Mouse (Mus musculus): ENCODE data around the gene Ecsit. TPM values are rescaled to one million over a fixed set of nuclear protein-coding genes. Genes with fewer than 3 reads are reported as not detected.

The Ecsit gene
- total RNA-seq (2021): 10 to 100 TPM; 79.5 to 83.6 TPM
- long read RNA-seq, experiment 1, transcript Ecsit-204 (9 exons, 1,676 nt): minor isoform, 26 of 251 reads
- long read RNA-seq, experiment 1, transcript Ecsit-201 (9 exons, 1,673 nt): major isoform, 33 of 251 reads
- long read RNA-seq, experiment 1, partial matches to known transcripts: 167 of 251 reads
- long read RNA-seq, experiment 1, other reads (novel, unspliced or antisense): 21 of 251 reads
- long read RNA-seq, experiment 2, transcript Ecsit-204 (9 exons, 1,676 nt): minor isoform, 37 of 222 reads
- long read RNA-seq, experiment 2, transcript Ecsit-201 (9 exons, 1,673 nt): major isoform, 44 of 222 reads
- long read RNA-seq, experiment 2, partial matches to known transcripts: 105 of 222 reads
- long read RNA-seq, experiment 2, other reads (novel, unspliced or antisense): 33 of 222 reads

- peak; percentile 95 for DNase-seq
Measured at GRCm38 (mm10) chr9:22085022-22085834, at the start of gene Ecsit. Gene Ecsit (minus strand): TSS chr9:22085438.

DNA sequence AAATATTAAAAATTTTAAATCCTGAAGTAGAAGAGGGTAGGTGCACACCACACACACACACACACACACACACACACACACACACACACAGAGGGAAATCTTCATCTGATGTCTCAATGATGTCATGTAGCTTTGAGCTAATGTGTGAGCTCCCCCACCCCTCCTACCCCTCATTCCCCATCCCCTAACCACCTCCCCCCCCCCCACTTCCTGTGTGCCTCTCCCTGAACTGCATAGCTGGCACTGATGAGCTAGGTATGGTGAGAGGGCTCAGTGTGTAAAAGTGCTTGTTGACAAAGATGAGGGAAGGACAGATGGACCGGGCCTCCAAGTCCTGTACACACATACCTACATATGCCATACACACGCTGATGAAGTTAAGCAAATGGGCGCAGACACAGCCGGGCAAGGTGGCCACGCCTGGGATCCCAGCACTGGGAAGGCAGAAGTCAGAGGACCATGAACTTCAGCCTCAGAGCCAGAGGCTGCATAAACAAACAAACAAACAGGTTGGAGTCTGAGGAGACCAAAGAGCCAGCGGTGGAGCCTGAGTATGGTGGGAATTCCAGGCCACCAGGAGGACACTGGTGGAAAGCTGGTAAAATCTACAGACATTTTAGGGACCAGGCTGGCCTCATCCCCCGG, 49.1 kb upstream of the Ecsit start:
- no peak for DNase-seq

GRCm38 (mm10) chr9:22132220-22132619, 47.0 kb upstream of the Ecsit start:
- DNase-seq: no peak

DNA sequence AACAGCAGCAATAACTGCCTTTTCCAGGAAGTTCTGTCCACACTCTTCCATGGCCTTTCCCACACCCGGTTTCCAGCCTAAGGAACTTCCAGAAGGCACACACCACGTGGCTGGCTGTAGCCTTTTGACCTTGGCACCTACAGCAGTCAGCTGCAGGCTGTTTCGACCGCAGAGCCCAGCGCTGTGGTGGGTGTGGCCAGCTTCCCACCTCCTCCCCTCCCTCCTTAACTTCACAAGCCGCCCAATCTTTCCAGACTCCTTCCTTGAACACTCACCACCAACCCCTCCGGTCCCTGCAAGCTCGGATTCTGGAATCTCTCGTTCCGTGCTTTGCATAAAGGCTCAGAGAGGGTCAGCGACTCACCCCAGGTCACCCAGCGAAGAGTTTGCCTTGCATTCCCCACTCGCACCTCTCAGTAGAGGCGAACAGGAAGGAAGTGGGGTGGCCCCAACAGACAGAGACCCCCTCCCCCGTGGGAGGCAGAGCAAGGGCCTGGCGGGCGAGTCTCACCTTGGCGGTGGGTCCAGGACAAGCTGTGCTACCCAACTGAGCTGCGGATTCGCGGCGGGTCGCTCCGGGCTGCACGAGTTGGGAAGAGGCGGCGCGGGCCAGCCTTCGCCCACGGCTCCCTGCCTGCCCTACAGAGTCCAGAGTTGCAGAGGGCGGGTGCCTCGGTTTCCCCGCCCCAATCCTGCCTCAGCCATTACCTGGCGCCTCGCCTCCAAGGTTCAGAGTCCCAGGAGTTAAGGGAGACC, 46.2 kb upstream of the Ecsit start:
- DNase-seq: peak; percentile 41

DNA sequence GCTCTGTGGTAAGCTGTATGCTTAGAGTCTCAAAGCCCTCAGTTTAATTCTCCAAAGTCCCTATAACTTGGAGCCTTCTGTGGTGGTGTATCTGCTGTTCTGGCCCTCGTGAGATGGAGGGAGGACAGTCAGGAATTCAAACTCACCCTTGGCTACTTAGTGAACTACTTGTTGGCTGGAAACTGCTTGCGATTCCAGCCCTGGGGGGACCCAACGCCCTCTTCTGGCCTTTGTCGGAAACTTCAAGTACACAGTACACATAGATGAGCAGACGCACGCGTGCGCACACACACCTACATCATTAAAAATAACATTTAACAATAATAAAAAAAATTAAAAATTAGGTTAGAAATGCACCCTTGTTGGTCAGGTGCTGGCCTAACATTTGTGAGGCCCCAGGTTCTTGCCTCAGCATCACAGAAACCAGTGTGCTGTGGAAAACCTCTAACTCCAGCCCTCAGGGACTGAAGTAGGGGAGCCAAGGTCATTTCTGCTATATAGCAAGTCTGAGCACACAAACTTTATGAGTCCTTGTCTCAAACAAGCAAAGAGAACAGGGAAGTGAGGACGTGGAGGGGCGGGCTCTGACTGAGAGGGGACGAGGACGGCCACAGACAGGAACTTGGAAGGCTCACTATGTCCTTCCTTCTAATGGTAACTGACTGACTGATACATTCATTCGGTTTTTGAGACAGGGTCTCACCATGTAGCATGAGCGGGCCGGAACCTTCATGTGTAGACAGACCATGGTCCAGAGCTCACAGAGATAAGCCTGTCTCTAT, 40.2 kb upstream of the Ecsit start:
- DNase-seq: no peak

- DNase-seq: no peak
Measured at GRCm38 (mm10) chr9:22124169-22124568, 38.9 kb upstream of the Ecsit start.

DNA sequence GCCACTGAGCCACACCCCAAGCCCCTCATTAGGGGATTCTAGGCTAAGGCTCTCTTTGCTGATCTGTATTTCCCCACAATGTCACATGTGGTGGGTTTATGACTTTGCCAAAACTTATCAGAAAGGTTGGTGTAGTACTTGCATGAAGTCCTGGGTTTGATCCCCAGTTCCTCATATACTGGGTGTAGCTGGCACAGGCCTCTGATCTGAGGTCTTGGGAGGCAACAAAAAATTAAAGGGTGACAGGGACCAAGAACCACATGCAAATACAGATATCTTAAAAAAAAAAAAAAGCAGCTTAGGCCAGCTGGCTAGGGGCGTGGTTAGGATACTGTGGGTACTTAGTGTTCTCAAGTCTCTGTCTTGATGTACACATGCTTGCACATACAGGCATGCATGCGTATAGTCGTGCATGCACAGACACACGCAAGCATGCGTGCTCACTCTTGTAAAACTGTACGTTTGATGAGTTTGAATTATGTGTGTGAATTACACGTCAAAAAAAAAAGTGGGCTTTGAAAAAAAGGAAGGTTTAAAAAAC, 37.9 kb upstream of the Ecsit start:
- no peak for DNase-seq

GRCm38 (mm10) chr9:22122005-22122404, 36.8 kb upstream of the Ecsit start:
- DNase-seq: no peak

DNA sequence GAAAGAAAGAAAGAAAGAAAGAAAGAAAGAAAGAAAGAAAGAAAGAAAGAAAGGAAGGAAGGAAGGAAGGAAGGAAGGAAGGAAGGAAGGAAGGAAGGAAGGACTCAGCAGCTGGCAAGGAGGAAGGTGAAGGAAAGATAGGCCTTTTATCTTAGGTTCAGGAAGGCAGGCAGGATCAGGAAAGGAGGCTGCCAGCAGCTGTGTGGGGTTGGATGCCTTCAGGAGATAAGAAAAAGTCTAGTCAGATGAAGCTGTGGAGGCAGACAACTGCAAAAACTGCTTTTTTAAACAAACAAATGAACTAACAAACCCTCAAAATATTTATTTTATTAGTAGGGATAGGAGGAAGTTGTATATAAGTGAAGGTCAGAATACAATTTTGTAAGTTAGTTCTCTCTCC, 36.3 kb upstream of the Ecsit start:
- no peak for DNase-seq

GRCm38 (mm10) chr9:22119543-22119942, 34.3 kb upstream of the Ecsit start:
- DNase-seq: no peak

GRCm38 (mm10) chr9:22117754-22118456, 32.7 kb upstream of the Ecsit start:
- DNase-seq: no peak

DNA sequence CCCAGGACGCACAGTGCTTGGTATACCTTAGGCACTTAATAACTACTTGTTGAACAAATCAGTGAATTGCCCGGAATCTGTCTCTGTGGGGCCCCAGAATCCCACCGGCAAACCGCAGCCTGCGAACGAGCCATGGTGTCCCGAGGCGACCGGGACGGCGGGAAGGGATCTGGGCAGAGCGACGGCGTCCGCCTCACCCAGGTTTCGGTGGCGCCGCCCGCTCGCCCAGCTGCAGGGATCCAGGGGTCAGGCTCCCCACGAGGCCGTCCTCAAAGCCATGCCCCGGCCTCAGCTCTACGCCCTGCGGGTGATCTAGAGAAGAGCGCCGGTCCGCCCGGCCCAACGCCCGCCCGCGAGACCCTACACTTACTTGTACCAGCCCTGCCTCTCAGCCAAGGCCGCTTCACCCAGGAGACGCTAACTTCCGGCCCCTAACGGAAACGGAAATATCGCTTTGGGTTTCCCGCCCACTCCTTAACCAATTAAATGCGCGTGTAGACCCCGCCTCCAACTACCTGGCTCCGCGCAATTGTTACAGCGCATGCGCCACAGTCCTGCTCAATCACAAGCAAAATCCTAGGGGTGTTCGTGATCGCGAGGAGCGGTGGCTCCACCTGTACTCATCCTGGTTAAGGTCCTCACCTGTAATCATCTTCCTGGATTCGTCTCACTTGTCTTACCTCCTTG, 31.6 kb upstream of the Ecsit start, which contains the start of gene Elof1:
Gene Elof1, minus strand, starts transcription at position 433 of the 687 bp plus-strand sequence.
- peak; percentile 88 for DNase-seq

- no peak for DNase-seq
Measured at GRCm38 (mm10) chr9:22116086-22116485, 30.8 kb upstream of the Ecsit start.

GRCm38 (mm10) chr9:22115635-22116034, 30.4 kb upstream of the Ecsit start:
- no peak for DNase-seq

- no peak for DNase-seq
Measured at GRCm38 (mm10) chr9:22108194-22108593, 23.0 kb upstream of the Ecsit start.

DNA sequence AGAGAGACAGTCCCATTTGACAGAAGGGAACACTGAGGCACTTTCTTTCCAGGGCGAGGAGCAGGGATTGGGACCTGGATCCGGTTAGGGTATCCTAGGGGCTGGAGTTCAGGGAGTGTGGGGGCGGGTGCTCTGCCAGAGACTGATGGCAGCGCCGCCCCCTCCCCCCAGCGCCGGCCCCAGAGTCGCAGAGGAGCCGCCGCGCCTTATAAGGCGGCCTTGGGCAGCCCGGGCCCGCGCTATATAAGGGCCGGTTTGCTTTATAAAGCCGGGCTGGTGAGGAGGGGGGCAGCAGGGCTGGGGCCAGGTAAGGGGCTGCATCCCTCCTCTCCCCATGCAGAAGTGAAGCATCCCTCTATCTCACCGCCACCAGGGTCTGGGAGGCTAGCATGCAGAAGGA, 14.7 kb upstream of the Ecsit start:
- DNase-seq: no peak

GRCm38 (mm10) chr9:22098993-22099696, 13.9 kb upstream of the Ecsit start, which contains the start of gene Cnn1:
Gene Cnn1 (plus strand): TSS chr9:22099216.
- DNase-seq: no peak

- DNase-seq: peak; percentile 74
Measured at GRCm38 (mm10) chr9:22095854-22096307, 10.6 kb upstream of the Ecsit start.

GRCm38 (mm10) chr9:22092746-22093145, 7.5 kb upstream of the Ecsit start:
- DNase-seq: no peak

All from gastrocnemius, postnatal 25 days (tissue).